Mouse (Mus musculus): ENCODE results near the gene 4933415A04Rik.
A peak's percentile ranks its signal among the peaks of the same experiment; 100 is the strongest.

Gene 4933415A04Rik

GRCm38 (mm10) chr11:43575061-43575375 lies 11.8 kb upstream of the 4933415A04Rik start:
- DNase-seq (ENCODE audit: low read depth, low spot score) = no peak

GRCm38 (mm10) chr11:43575376-43576151 lies 11.3 kb upstream of the 4933415A04Rik start:
- no peak for DNase-seq (ENCODE audit: low read depth, low spot score)

- DNase-seq (ENCODE audit: low read depth, low spot score) = no peak
Observed at GRCm38 (mm10) chr11:43577713-43578478, 8.9 kb upstream of the 4933415A04Rik start.

GRCm38 (mm10) chr11:43585211-43586005 lies 1.4 kb upstream of the 4933415A04Rik start:
- DNase-seq (ENCODE audit: low read depth, low spot score) = no peak

- DNase-seq (ENCODE audit: low read depth, low spot score) = no peak
Observed at GRCm38 (mm10) chr11:43589530-43590072, 2.8 kb downstream of the 4933415A04Rik start.

- DNase-seq (ENCODE audit: low read depth, low spot score) = no peak
Observed at GRCm38 (mm10) chr11:43601440-43601839, 14.6 kb downstream of the 4933415A04Rik start, which contains the start of gene Fabp6. Gene Fabp6, minus strand, starts transcription at chr11:43601540.

- DNase-seq (ENCODE audit: low read depth, low spot score) = no peak
Observed at GRCm38 (mm10) chr11:43604207-43604606, 17.4 kb downstream of the 4933415A04Rik start.

- DNase-seq (ENCODE audit: low read depth, low spot score) = no peak
Observed at GRCm38 (mm10) chr11:43604891-43605290, 18.1 kb downstream of the 4933415A04Rik start.

GRCm38 (mm10) chr11:43605859-43606258 lies 19.0 kb downstream of the 4933415A04Rik start:
- no peak for DNase-seq (ENCODE audit: low read depth, low spot score)

- DNase-seq (ENCODE audit: low read depth, low spot score) = no peak
Observed at GRCm38 (mm10) chr11:43608440-43608839, 21.6 kb downstream of the 4933415A04Rik start.

GRCm38 (mm10) chr11:43610006-43610661 lies 23.3 kb downstream of the 4933415A04Rik start:
- no peak for DNase-seq (ENCODE audit: low read depth, low spot score)

- no peak for DNase-seq (ENCODE audit: low read depth, low spot score)
Observed at GRCm38 (mm10) chr11:43610662-43611033, 23.8 kb downstream of the 4933415A04Rik start.

- DNase-seq (ENCODE audit: low read depth, low spot score) = peak; percentile 75
Observed at GRCm38 (mm10) chr11:43612834-43613488, 26.1 kb downstream of the 4933415A04Rik start.

GRCm38 (mm10) chr11:43617924-43618323 lies 31.1 kb downstream of the 4933415A04Rik start:
- DNase-seq (ENCODE audit: low read depth, low spot score) = no peak

- DNase-seq (ENCODE audit: low read depth, low spot score) = no peak
Observed at GRCm38 (mm10) chr11:43618403-43618802, 31.6 kb downstream of the 4933415A04Rik start.

- DNase-seq (ENCODE audit: low read depth, low spot score) = no peak
Observed at GRCm38 (mm10) chr11:43621769-43622168, 34.9 kb downstream of the 4933415A04Rik start.

- no peak for DNase-seq (ENCODE audit: low read depth, low spot score)
Observed at GRCm38 (mm10) chr11:43624341-43624740, 37.5 kb downstream of the 4933415A04Rik start.

- peak; percentile 55 for DNase-seq (ENCODE audit: low read depth, low spot score)
Observed at GRCm38 (mm10) chr11:43626300-43626926, 39.6 kb downstream of the 4933415A04Rik start.

- no peak for DNase-seq (ENCODE audit: low read depth, low spot score)
Observed at GRCm38 (mm10) chr11:43626927-43627645, 40.2 kb downstream of the 4933415A04Rik start.

GRCm38 (mm10) chr11:43631645-43632044 lies 44.8 kb downstream of the 4933415A04Rik start:
- DNase-seq (ENCODE audit: low read depth, low spot score) = no peak
